Mouse (Mus musculus) forebrain, embryonic 13.5 days (tissue): Measurements from ENCODE around the gene Nxt2. TPM values are rescaled to one million over a fixed set of nuclear protein-coding genes. Genes with fewer than 3 reads are reported as not detected.
"Not testable (repeated sequence)": the region's sequence is repeated elsewhere in the genome, so short reads cannot be mapped to it uniquely, and the experiment has no call there.

Source experiments
- ATAC-seq: fragments of 200-750 bp; cut with Nextera tagmentation; 2 replicates; pipeline ENCODE4 v1.8.0; 2017
- H3K27ac ChIP-seq: fragments of 300-500 bp; sonication (generic); 2 replicates; pipeline ENCODE4 v1.5.1; 2015; ENCODE audit warnings: inconsistent platforms, mild to moderate bottlenecking, moderate library complexity
- H3K27me3 ChIP-seq: fragments of 300-500 bp; sonication (generic); 2 replicates; pipeline ENCODE4 v1.6.1; 2015; ENCODE audit warnings: mild to moderate bottlenecking, inconsistent platforms
- H3K36me3 ChIP-seq: fragments of 300-500 bp; sonication (generic); 2 replicates; pipeline ENCODE4 v1.6.1; 2015; ENCODE audit warnings: mild to moderate bottlenecking, inconsistent platforms; ENCODE audit not compliant: poor library complexity, severe bottlenecking
- H3K4me1 ChIP-seq: fragments of 300-500 bp; sonication (generic); 2 replicates; pipeline ENCODE4 v1.6.1; 2015; ENCODE audit warnings: inconsistent platforms
- H3K4me2 ChIP-seq: fragments of 300-500 bp; sonication (generic); 2 replicates; pipeline ENCODE4 v1.6.1; 2015; ENCODE audit warnings: inconsistent platforms, mild to moderate bottlenecking, moderate library complexity
- H3K4me3 ChIP-seq: fragments of 300-500 bp; sonication (generic); 2 replicates; pipeline ENCODE4 v1.5.1; 2015; ENCODE audit warnings: mild to moderate bottlenecking, inconsistent platforms
- H3K9ac ChIP-seq: fragments of 300-500 bp; sonication (generic); 2 replicates; pipeline ENCODE4 v1.6.1; 2015; ENCODE audit warnings: mild to moderate bottlenecking, inconsistent platforms
- H3K9me3 ChIP-seq: fragments of 300-500 bp; sonication (generic); replicated peaks from 2 replicates; pipeline ENCODE4 v1.6.1; 2016; ENCODE audit warnings: inconsistent platforms
- WGBS: fragments of 180-500 bp; shearing (Covaris S2); methylation state at CpG from one replicate; pipeline ENCODE4 v1.1.7; 2015; 5-methylcytosine and 5-hydroxymethylcytosine counted together
- polyA plus RNA-seq: library from polyadenylated mRNA; unstranded; fragments of >200 nt; fragmentation: Nextera tagmentation; extraction: Ambion mirVana; gene quantifications from 2 replicates; pipeline ENCODE4 v1.2.1, GENCODE M21; 2015

The Nxt2 gene
- polyA plus RNA-seq, 1 experiment from 2014 or later = 19.3 TPM

GRCm38 (mm10) chrX:142236146-142236545, 9.6 kb downstream of the Nxt2 start:
- not testable (repeated sequence) for H3K9ac ChIP-seq, H3K27me3 ChIP-seq, H3K4me3 ChIP-seq, ATAC-seq, H3K27ac ChIP-seq, H3K36me3 ChIP-seq, H3K4me1 ChIP-seq, H3K9me3 ChIP-seq, H3K4me2 ChIP-seq
- WGBS = 33% methylated on average over 1 of the region's 1 CpGs

- Histone ChIP-seq H3K4me3 (no peak overlapping the region), H3K9me3 (no peaks in the 10 kb centered on the region), H3K36me3 (no peaks in the 10 kb centered on the region), H3K27me3 (no peaks in the 10 kb centered on the region), H3K4me1 (no peaks in the 10 kb centered on the region), H3K4me2 (no peak overlapping the region), H3K9ac (no peak overlapping the region), H3K27ac (no peak overlapping the region)
- no peak for ATAC-seq
- 46% methylated on average over 2 of the region's 2 CpGs for WGBS
Observed at GRCm38 (mm10) chrX:142237101-142237500, 10.5 kb downstream of the Nxt2 start.

GRCm38 (mm10) chrX:142245682-142246327, 19.2 kb downstream of the Nxt2 start:
- Histone ChIP-seq H3K27ac (no peak overlapping the region), H3K27me3 (no peaks in the 10 kb centered on the region), H3K4me1 (no peaks in the 10 kb centered on the region), H3K9ac (no peak overlapping the region), H3K36me3 (no peaks in the 10 kb centered on the region), H3K4me2 (no peak overlapping the region), H3K9me3 (no peaks in the 10 kb centered on the region), H3K4me3 (no peak overlapping the region)
- no peak for ATAC-seq
- 81% methylated on average over 5 of the region's 5 CpGs for WGBS

DNA sequence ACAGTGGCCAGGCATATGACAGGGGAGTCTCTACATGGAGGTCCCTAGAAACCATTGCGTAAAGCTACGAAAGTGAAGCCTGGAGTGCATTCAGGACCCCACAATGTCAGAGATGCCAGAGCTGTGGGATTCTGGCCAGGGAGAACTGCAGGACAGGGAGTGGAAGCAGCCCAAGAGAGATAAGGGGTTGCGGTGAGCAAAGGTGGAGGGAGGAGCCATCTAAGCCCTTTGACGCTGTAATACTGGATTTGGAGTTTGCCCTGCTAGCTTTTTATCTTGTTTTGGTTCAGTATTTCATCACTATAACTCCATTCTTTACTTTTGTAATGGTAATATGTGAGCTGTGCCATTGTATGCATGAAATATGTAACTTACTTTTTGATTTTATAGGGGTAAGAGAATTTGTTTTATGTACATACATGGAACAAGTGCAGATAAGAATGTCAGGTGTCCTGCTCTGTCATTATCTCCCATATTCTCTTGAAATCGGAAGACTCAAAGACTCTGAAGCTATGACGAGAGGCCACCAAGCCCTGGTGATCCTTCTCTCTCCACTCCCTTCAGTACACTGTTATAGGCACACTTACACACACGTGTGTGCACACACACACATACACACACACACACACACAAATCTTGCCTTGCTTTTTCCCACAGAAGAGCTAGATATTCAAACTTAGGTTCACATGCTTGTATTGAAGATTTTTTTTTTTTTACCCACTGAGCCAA, 23.6 kb downstream of the Nxt2 start:
- WGBS = 85% methylated on average over 7 of the region's 7 CpGs
- H3K9me3 ChIP-seq = no peaks in the 10 kb centered on the region
- H3K4me1 ChIP-seq = no peaks in the 10 kb centered on the region
- no peaks in the 10 kb centered on the region for H3K27me3 ChIP-seq
- no peak for ATAC-seq
- H3K27ac ChIP-seq = no peak overlapping the region
- H3K9ac ChIP-seq = no peak overlapping the region
- H3K4me2 ChIP-seq = no peak overlapping the region
- H3K4me3 ChIP-seq = no peak overlapping the region
- no peaks in the 10 kb centered on the region for H3K36me3 ChIP-seq

DNA sequence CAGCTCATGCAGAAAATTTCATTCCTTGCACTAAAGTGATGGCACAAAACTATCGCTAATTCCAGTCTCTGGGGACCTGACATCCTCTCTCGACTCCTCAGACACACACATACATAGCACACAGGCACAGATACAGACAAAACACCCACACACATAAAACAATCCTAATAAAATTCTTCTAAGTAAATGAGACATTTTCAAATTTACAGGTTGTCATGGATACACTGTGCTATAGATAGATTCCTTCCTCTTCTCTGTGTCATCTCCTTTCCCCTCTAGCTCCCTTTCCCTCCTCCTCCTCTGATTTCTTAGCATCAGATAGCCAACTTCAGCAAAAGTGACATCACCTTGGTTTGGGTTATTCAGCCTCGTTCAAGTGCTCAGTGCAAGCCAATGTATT, 49.5 kb downstream of the Nxt2 start:
- ATAC-seq = no peak
- no peaks in the 10 kb centered on the region for H3K36me3 ChIP-seq
- H3K4me2 ChIP-seq = no peak overlapping the region
- no peak overlapping the region for H3K9ac ChIP-seq
- no peaks in the 10 kb centered on the region for H3K27me3 ChIP-seq
- no peaks in the 10 kb centered on the region for H3K9me3 ChIP-seq
- WGBS = 74% methylated on average over 3 of the region's 3 CpGs
- no peaks in the 10 kb centered on the region for H3K4me1 ChIP-seq
- no peak overlapping the region for H3K27ac ChIP-seq
- no peak overlapping the region for H3K4me3 ChIP-seq

DNA sequence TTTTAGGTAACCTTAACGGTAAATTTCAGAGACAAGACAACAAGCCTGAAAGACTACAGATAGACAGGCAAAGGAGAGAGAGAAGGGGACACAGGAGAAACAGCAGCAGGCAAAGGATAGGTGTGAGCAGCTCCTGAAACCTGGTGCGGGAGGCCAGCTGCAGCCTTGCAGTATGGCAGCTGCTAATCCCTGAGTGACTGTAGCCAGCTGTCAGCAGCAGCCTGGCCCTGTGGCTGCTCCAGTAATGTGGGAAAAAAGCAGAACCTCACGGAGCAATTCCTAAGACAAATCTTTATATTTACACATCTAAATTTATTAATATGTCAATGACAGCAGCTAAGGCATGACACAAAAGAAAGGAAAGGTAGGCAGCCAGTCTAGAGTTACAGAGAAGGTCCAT, 50.0 kb downstream of the Nxt2 start:
- no peaks in the 10 kb centered on the region for H3K9me3 ChIP-seq
- ATAC-seq = no peak
- no peak overlapping the region for H3K4me2 ChIP-seq
- H3K9ac ChIP-seq = no peak overlapping the region
- H3K4me3 ChIP-seq = no peak overlapping the region
- H3K36me3 ChIP-seq = no peaks in the 10 kb centered on the region
- no peaks in the 10 kb centered on the region for H3K27me3 ChIP-seq
- no peak overlapping the region for H3K27ac ChIP-seq
- H3K4me1 ChIP-seq = no peaks in the 10 kb centered on the region
- 76% methylated on average over 3 of the region's 3 CpGs for WGBS

DNA sequence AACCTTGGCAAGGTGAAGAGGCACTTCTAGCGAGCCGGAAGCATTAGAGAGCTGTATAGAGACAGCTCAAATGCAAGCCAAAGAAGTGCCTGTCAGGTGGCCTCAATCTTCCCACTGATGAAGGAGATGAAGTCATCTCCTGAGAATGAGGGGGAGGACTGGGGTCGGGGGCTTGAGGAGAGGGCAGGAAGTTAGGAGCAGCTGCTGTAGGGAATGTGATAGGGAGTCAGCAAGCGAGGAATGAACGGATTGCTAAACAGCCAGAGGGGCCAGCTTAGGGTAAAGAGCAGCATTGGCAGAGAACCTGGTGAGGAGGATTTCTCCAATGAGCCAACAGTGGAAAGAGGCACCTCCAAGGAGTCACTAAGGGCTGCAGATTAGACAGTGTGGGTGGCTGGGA, 59.3 kb downstream of the Nxt2 start:
- 70% methylated on average over 5 of the region's 5 CpGs for WGBS

More for the DNA sequence above, 59.3 kb downstream of the Nxt2 start:
- Histone ChIP-seq H3K4me3 (no peak overlapping the region), H3K36me3 (no peaks in the 10 kb centered on the region), H3K4me1 (no peaks in the 10 kb centered on the region), H3K9me3 (no peaks in the 10 kb centered on the region), H3K27ac (no peak overlapping the region), H3K9ac (no peak overlapping the region), H3K4me2 (no peak overlapping the region), H3K27me3 (peaks cover 2% of the 10 kb centered on the region; the same call in 1 of the 2 replicates)
- no peak for ATAC-seq

Other genes with a start within 250 kb of the Nxt2 start
- 0.01 TPM in 1 of 2 replicates, not detected in the other for gene Gucy2f, start 29.8 kb upstream of the Nxt2 start, polyA plus RNA-seq
- gene Kcne1l, start 79.5 kb downstream of the Nxt2 start, polyA plus RNA-seq = 18.3 and 20.2 TPM in 2 replicates
- 11.7 and 12.3 TPM in 2 replicates for gene Acsl4, start 163.8 kb downstream of the Nxt2 start, polyA plus RNA-seq